Mouse (Mus musculus) limb, embryonic 14.5 days (tissue): ENCODE measurements around the gene Vmn2r87. TPM values are rescaled to one million over a fixed set of nuclear protein-coding genes. Genes with fewer than 3 reads are reported as not detected.
"Not testable (repeated sequence)": the region's sequence is repeated elsewhere in the genome, so short reads cannot be mapped to it uniquely, and the experiment has no call there.

Source experiments
- ATAC-seq: fragments of 200-750 bp; cut with Nextera tagmentation; 2 replicates; pipeline ENCODE4 v1.8.0; 2017; ENCODE audit warnings: low read depth, moderate number of reproducible peaks, moderate TSS enrichment; ENCODE audit not compliant: low FRiP score
- DNase-seq: peaks from one replicate; pipeline ENCODE4 v3.0.0-alpha.2; 2015; ENCODE audit warnings: low spot score
- H3K27ac ChIP-seq: fragments of 300-500 bp; sonication (generic); replicated peaks from 2 replicates; pipeline ENCODE4 v1.5.1; 2014; ENCODE audit warnings: low read depth, mild to moderate bottlenecking, low read length, moderate library complexity, mixed read lengths
- H3K27me3 ChIP-seq: fragments of 300-500 bp; sonication (generic); 2 replicates; pipeline ENCODE4 v1.6.1; 2014; ENCODE audit warnings: low read length, mixed read lengths; ENCODE audit not compliant: control insufficient read depth, insufficient read depth
- H3K36me3 ChIP-seq: fragments of 300-500 bp; sonication (generic); 2 replicates; pipeline ENCODE4 v1.6.1; 2014; ENCODE audit warnings: mild to moderate bottlenecking, low read length, moderate library complexity, mixed read lengths; ENCODE audit not compliant: control insufficient read depth, insufficient read depth
- H3K4me1 ChIP-seq: fragments of 300-500 bp; sonication (generic); 2 replicates; pipeline ENCODE4 v1.6.1; 2014; ENCODE audit warnings: antibody characterized with exemption, low read length, mixed read lengths; ENCODE audit not compliant: control insufficient read depth, insufficient read depth
- H3K4me2 ChIP-seq: fragments of 300-500 bp; sonication (generic); replicated peaks from 2 replicates; pipeline ENCODE4 v1.6.1; 2014; ENCODE audit warnings: low read depth, mild to moderate bottlenecking, low read length, moderate library complexity; ENCODE audit not compliant: severe bottlenecking
- H3K4me3 ChIP-seq: fragments of 300-500 bp; sonication (generic); replicated peaks from 2 replicates; pipeline ENCODE4 v1.5.1; 2014; ENCODE audit warnings: low read length
- H3K9ac ChIP-seq: fragments of 300-500 bp; sonication (generic); 2 replicates; pipeline ENCODE4 v1.6.1; 2014; ENCODE audit warnings: mild to moderate bottlenecking, low read depth, low read length, moderate library complexity; ENCODE audit not compliant: severe bottlenecking
- H3K9me3 ChIP-seq: fragments of 300-500 bp; sonication (generic); 2 replicates; pipeline ENCODE4 v1.6.1; 2016; ENCODE audit warnings: low read length; ENCODE audit not compliant: control insufficient read depth
- POLR2A ChIP-seq: fragments of 200-500 bp; IDR thresholded peaks from 2 replicates; pipeline ENCODE4 v1.8.0; 2012; ENCODE audit warnings: inconsistent platforms, mild to moderate bottlenecking, moderate library complexity, borderline replicate concordance; ENCODE audit not compliant: insufficient read depth, insufficient read length; ENCODE audit errors: extremely low read depth
- WGBS: fragments of 180-500 bp; shearing (Covaris S2); extraction: QIAGEN DNeasy Blood & Tissue Kit; methylation state at CpG from one replicate; pipeline ENCODE4 v1.1.7; 2014; 5-methylcytosine and 5-hydroxymethylcytosine counted together
- polyA plus RNA-seq, 2 experiments: library from polyadenylated mRNA; depleted of rRNA in 1 of 2; stranded (reverse) in 1 of 2; unstranded in 1 of 2; fragments of >200 nt; fragmentation: Nextera tagmentation in 1 of 2; extraction: Ambion mirVana in 1 of 2; gene quantifications; 2 replicates each; pipeline versions ENCODE4 v1.2.1 to v1.2.3; 2012 to 2014

Gene Vmn2r87
- polyA plus RNA-seq (2012; rRNA removed) (0.30 and 0.32 TPM in 2 replicates), polyA plus RNA-seq (2014; fragmentation: Nextera tagmentation; extraction: Ambion mirVana) (0.07 TPM in 1 of 2 replicates, not detected in the other)

- H3K4me3 ChIP-seq, result no peak within 1 kb of the TSS
- no peak for TF ChIP-seq POLR2A
- ATAC-seq (no peak), DNase-seq (no peak)
- H3K9ac ChIP-seq, result no peak within 1 kb of the TSS
- no peaks in the 10 kb centered on the region for H3K27me3 ChIP-seq
- no peak within 1 kb of the TSS for H3K27ac ChIP-seq
- no peaks in the 10 kb centered on the region for H3K4me1 ChIP-seq
- no peaks in the 10 kb centered on the region for H3K9me3 ChIP-seq
- H3K4me2 ChIP-seq, result no peak within 1 kb of the TSS
- no peaks in the 10 kb centered on the region for H3K36me3 ChIP-seq
Observed at GRCm38 (mm10) chr10:130497296-130497695, at the start of gene Vmn2r87. Vmn2r87 (minus strand) TSS chr10:130497396.

GRCm38 (mm10) chr10:130544331-130544730 lies 47.1 kb upstream of the Vmn2r87 start:
- not testable (repeated sequence) for DNase-seq, H3K9ac ChIP-seq, H3K27ac ChIP-seq, H3K36me3 ChIP-seq, H3K9me3 ChIP-seq, H3K4me1 ChIP-seq, H3K27me3 ChIP-seq, H3K4me3 ChIP-seq, ATAC-seq, H3K4me2 ChIP-seq
- WGBS, result 36% methylated on average over 1 of the region's 1 CpGs

- H3K27me3 ChIP-seq, H3K9me3 ChIP-seq, H3K4me1 ChIP-seq, H3K36me3 ChIP-seq: not testable (repeated sequence)
- DNase-seq (peak; percentile 70), ATAC-seq (peak; percentile 97)
- peak overlapping the region; percentile 51 for H3K4me2 ChIP-seq
- peak overlapping the region; percentile 48 for H3K4me3 ChIP-seq
- peak overlapping the region; percentile 52; the same call in 1 of the 2 replicates for H3K27ac ChIP-seq
- H3K9ac ChIP-seq, result peak overlapping the region; percentile 56
- WGBS, result 0% methylated on average over 18 of the region's 21 CpGs
Observed at GRCm38 (mm10) chr10:130541931-130542691, 44.9 kb upstream of the Vmn2r87 start.

GRCm38 (mm10) chr10:130536101-130536500 lies 38.9 kb upstream of the Vmn2r87 start:
- H3K27ac ChIP-seq, result no peak overlapping the region
- H3K4me1 ChIP-seq, result no peaks in the 10 kb centered on the region
- WGBS, result 67% methylated on average over 3 of the region's 3 CpGs
- DNase-seq (no peak), ATAC-seq (no peak)
- no peaks in the 10 kb centered on the region for H3K9me3 ChIP-seq
- H3K27me3 ChIP-seq, result no peaks in the 10 kb centered on the region
- TF ChIP-seq POLR2A, result no peak
- H3K4me3 ChIP-seq, result no peak overlapping the region
- H3K4me2 ChIP-seq, result no peak overlapping the region
- no peaks in the 10 kb centered on the region for H3K36me3 ChIP-seq
- H3K9ac ChIP-seq, result no peak overlapping the region

- Histone ChIP-seq H3K4me3 (no peak overlapping the region), H3K4me1 (no peaks in the 10 kb centered on the region), H3K9me3 (no peaks in the 10 kb centered on the region), H3K36me3 (no peaks in the 10 kb centered on the region), H3K27me3 (no peaks in the 10 kb centered on the region), H3K9ac (no peak overlapping the region), H3K4me2 (no peak overlapping the region), H3K27ac (no peak overlapping the region)
- peak; percentile 7 for DNase-seq
- WGBS, result 26% methylated on average over 10 of the region's 10 CpGs
- no peak for ATAC-seq
- no peak for TF ChIP-seq POLR2A
Observed at GRCm38 (mm10) chr10:130527926-130528325, 30.7 kb upstream of the Vmn2r87 start.
